Mouse (Mus musculus) frontal cortex, adult 2 months (tissue): ENCODE results near the gene Sept9. TPM values are rescaled to one million over a fixed set of nuclear protein-coding genes. Genes with fewer than 3 reads are reported as not detected.
A peak's percentile ranks its signal among the peaks of the same experiment; 100 is the strongest.

ENCODE experiments used
- DNase-seq, 2 experiments: peaks; one replicate each; pipeline ENCODE4 v3.0.0; 2022; ENCODE audit warnings: low spot score in 1 of 2; ENCODE audit errors: extremely low spot score in 1 of 2
- polyA plus RNA-seq: library from polyadenylated mRNA; depleted of rRNA; stranded (reverse); fragments of >200 nt; gene quantifications from 2 replicates; pipeline ENCODE4 v1.2.3, GENCODE M21; 2012

Gene Sept9
- polyA plus RNA-seq, 1 experiment: 33.4 TPM

GRCm38 (mm10) chr11:117243536-117244290 is 44.3 kb downstream of the Sept9 start:
- DNase-seq: no peak

- DNase-seq: no peak
These were observed 45.7 kb downstream of the Sept9 start for GRCm38 (mm10) chr11:117245041-117245725.

GRCm38 (mm10) chr11:117245846-117246245 is 46.4 kb downstream of the Sept9 start:
- no peak for DNase-seq

- DNase-seq: no peak
These were observed 46.8 kb downstream of the Sept9 start for GRCm38 (mm10) chr11:117246286-117246685.

GRCm38 (mm10) chr11:117246981-117247431 is 47.5 kb downstream of the Sept9 start:
- DNase-seq: no peak

GRCm38 (mm10) chr11:117247541-117247940 is 48.1 kb downstream of the Sept9 start:
- no peak for DNase-seq

GRCm38 (mm10) chr11:117248734-117249248 is 49.3 kb downstream of the Sept9 start:
- peak in 1 of 2 experiments; percentile 62 for DNase-seq

GRCm38 (mm10) chr11:117249282-117249984 is 50.0 kb downstream of the Sept9 start:
- no peak for DNase-seq

GRCm38 (mm10) chr11:117249985-117250928 is 50.8 kb downstream of the Sept9 start:
- DNase-seq: no peak

- DNase-seq: no peak
These were observed 52.3 kb downstream of the Sept9 start for GRCm38 (mm10) chr11:117251755-117252154.

GRCm38 (mm10) chr11:117252846-117253245 is 53.4 kb downstream of the Sept9 start:
- DNase-seq: peak in 1 of 2 experiments; percentile 73

- DNase-seq: no peak
These were observed 55.0 kb downstream of the Sept9 start for GRCm38 (mm10) chr11:117254161-117255107.

GRCm38 (mm10) chr11:117255108-117255489 is 55.6 kb downstream of the Sept9 start:
- no peak for DNase-seq

GRCm38 (mm10) chr11:117256088-117256487 is 56.6 kb downstream of the Sept9 start:
- peak in 1 of 2 experiments; percentile 62 for DNase-seq

- no peak for DNase-seq
These were observed 57.4 kb downstream of the Sept9 start for GRCm38 (mm10) chr11:117256840-117257239.

GRCm38 (mm10) chr11:117257266-117257665 is 57.8 kb downstream of the Sept9 start:
- no peak for DNase-seq

- DNase-seq: no peak
These were observed 58.4 kb downstream of the Sept9 start for GRCm38 (mm10) chr11:117257842-117258241.

- no peak for DNase-seq
These were observed 59.9 kb downstream of the Sept9 start for GRCm38 (mm10) chr11:117259178-117259960.
